16 mouse cellular contexts compared by ENCODE assay signal in genomic region chr13:96878220-96879057, GRCm38 (mm10). TPM values are rescaled to one million over a fixed set of nuclear protein-coding genes. Genes with fewer than 3 reads are reported as not detected.
DNase-seq lines count a peak whose midpoint lies in the region; ATAC-seq lines count a peak whose summit lies in the region.
"Had no signal": no experiment of that assay in that cellular context is flagged by ENCODE, and none has a peak within 500 bp of the region (broad histone marks: within the 10 kb centered on the region; RNA-seq: fewer than 3 reads in every experiment).

No protein-coding gene starts in this region.

- ATAC-seq in midbrain, embryonic 12.5 days (ENCODE audit: low FRiP score, low read depth), result no peak
- no peak for ATAC-seq in hindbrain, embryonic 11.5 days (ENCODE audit: low FRiP score)
- ATAC-seq: CD4-positive, CD25-positive, alpha-beta regulatory T cell, adult 4 months; intestine, postnatal 0 days; Patski had no signal

- H3K9ac ChIP-seq in midbrain, embryonic 12.5 days (replicated peaks), result no peak overlapping the region
- no peak overlapping the region for H3K9ac ChIP-seq in hindbrain, embryonic 11.5 days (ENCODE audit: low read depth, low read length)
- H3K9ac ChIP-seq: lung, embryonic 14.5 days had no signal

- H3K36me3 ChIP-seq in midbrain, embryonic 12.5 days, result no peaks in the 10 kb centered on the region
- H3K36me3 ChIP-seq in hindbrain, embryonic 11.5 days (ENCODE audit: control insufficient read depth, insufficient read depth, low read length), result no peaks in the 10 kb centered on the region

- H3K27ac ChIP-seq in midbrain, embryonic 12.5 days (replicated peaks), result no peak overlapping the region
- H3K27ac ChIP-seq in hindbrain, embryonic 11.5 days (ENCODE audit: low read depth, low read length), result no peak overlapping the region

- 48% methylated on average over 12 of the region's 12 CpGs for WGBS in midbrain, embryonic 12.5 days
- WGBS in hindbrain, embryonic 11.5 days, result 73% methylated on average over 12 of the region's 12 CpGs

- no peaks in the 10 kb centered on the region; the same call in 1 of the 2 replicates for H3K4me1 ChIP-seq in midbrain, embryonic 12.5 days
- H3K4me1 ChIP-seq in hindbrain, embryonic 11.5 days (replicated peaks; ENCODE audit: control insufficient read depth, insufficient read depth, low read length), result no peaks in the 10 kb centered on the region

- no peak overlapping the region for H3K4me3 ChIP-seq in midbrain, embryonic 12.5 days
- H3K4me3 ChIP-seq in hindbrain, embryonic 11.5 days (ENCODE audit: low read depth, low read length), result no peak overlapping the region

- no peaks in the 10 kb centered on the region for H3K27me3 ChIP-seq in midbrain, embryonic 12.5 days
- no peaks in the 10 kb centered on the region for H3K27me3 ChIP-seq in hindbrain, embryonic 11.5 days (ENCODE audit: control insufficient read depth, insufficient read depth, low read length)

- peak; percentile 57 for DNase-seq in right cerebral cortex, adult 18-20 months
- DNase-seq in right cerebral cortex, postnatal 4 days, result no peak
- DNase-seq in layer of hippocampus, postnatal 14 days (ENCODE audit: low spot score in 2 of 2), result peak; percentile 10 to 26
- peak; percentile 58 for DNase-seq in telencephalon, adult 2 months (ENCODE audit: low read depth, low spot score)
- no peak for DNase-seq in adrenal gland, adult (ENCODE audit: inconsistent age in 2 of 2, low spot score in 1 of 2)
- no peak for DNase-seq in natural killer cell, adult 2 months (ENCODE audit: low spot score in 2 of 2)
- no peak for DNase-seq in hindbrain, embryonic 11.5 days (ENCODE audit: low spot score)
- DNase-seq: adrenal gland, postnatal 14 days; cerebellum, adult 9-10 months; gastrocnemius, postnatal 25 days; heart, postnatal 14 days; lung, embryonic 14.5 days had no signal

- H3K4me2 ChIP-seq in midbrain, embryonic 12.5 days (replicated peaks), result 0 out of 2 replicates have a peak overlapping the region, but pooled peaks have one; percentile 7
- H3K4me2 ChIP-seq in hindbrain, embryonic 11.5 days (replicated peaks; ENCODE audit: low read depth, low read length), result no peak overlapping the region
- H3K4me2 ChIP-seq: lung, embryonic 14.5 days had no signal

- H3K9me3 ChIP-seq in midbrain, embryonic 12.5 days, result no peaks in the 10 kb centered on the region
- H3K9me3 ChIP-seq in hindbrain, embryonic 11.5 days (ENCODE audit: control insufficient read depth, low read length), result no peaks in the 10 kb centered on the region

RNA-seq across cellular contexts. Expression of gene Gcnt4, which starts 46.0 kb away (rescaled TPM):
- 1 to 10 TPM in 1 of 2 experiments, under 1 TPM in 1; 0.90 to 1.4 TPM for total RNA-seq in layer of hippocampus, postnatal 14 days (2021)
- polyA plus RNA-seq in midbrain, embryonic 12.5 days (2016; fragmentation: Nextera tagmentation; extraction: Ambion mirVana), result 0.22 and 0.23 TPM in 2 replicates
- polyA plus RNA-seq in hindbrain, embryonic 11.5 days (2014; fragmentation: Nextera tagmentation; extraction: Ambion mirVana), result 0.14 and 0.17 TPM in 2 replicates
- polyA plus RNA-seq: CD4-positive, CD25-positive, alpha-beta regulatory T cell, adult 4 months had no signal

Comparison
In these comparisons a context has a peak if more than half of its experiments do, and no peak if none do; other contexts are left out.
1. DNase-seq: peak in right cerebral cortex, adult 18-20 months (single experiment), layer of hippocampus, postnatal 14 days (2 of 2) and telencephalon, adult 2 months (single experiment); none in right cerebral cortex, postnatal 4 days (single experiment), adrenal gland, adult (0 of 2), natural killer cell, adult 2 months (0 of 2) and hindbrain, embryonic 11.5 days (single experiment).